In the genomic region with DNA sequence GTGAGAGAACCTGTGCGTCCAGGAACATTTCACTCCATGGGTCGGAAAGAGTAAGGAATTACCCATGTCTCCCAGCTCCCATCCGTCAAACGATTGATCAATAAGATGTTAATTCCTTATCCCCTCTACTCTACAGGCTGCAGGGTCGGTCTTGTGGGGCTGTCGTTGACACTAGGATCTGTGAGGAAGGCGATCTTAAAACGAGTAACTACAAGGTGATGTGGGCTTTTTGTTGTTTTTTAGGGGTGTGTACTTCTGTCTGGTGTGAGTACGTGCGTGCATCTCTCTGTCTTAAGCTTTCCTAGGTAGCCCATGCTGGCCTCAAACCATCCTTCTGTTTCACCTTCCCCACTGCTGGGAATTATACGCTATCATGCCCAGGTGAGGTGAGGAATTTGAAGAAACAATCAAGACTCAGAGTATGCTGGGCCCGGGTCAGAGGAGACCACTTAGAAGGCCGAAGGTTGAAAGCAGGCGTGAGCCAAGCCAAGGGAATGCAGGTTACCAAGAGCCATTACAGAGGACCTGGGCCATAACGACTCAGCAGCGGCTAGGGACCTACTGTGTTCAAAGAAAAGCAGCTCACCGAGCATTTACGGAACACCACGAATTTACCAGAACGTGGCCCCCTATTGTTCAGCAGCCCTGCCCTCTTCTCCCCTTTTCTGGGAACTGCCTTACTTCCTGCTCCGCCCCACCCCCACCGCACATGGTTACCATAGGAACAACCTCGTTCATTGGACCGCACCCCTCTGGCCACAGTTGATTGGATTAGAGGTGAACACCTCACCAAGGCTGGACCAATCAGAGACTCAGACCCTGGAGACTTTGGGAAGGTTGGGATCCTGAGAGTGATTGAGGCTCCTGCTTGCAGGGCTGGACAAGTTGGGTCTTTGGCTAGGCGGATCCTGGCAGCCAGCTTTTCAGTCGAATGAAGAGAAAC, we compare ENCODE assay signal across 9 mouse cellular contexts. TPM values are rescaled to one million over a fixed set of nuclear protein-coding genes. Genes with fewer than 3 reads are reported as not detected.
DNase-seq lines count a peak whose midpoint lies in the region; ATAC-seq and TF ChIP-seq lines count a peak whose summit lies in the region.
"Had no signal": no experiment of that assay in that cellular context is flagged by ENCODE, and none has a peak within 500 bp of the region (broad histone marks: within the 10 kb centered on the region; RNA-seq: fewer than 3 reads in every experiment).

No protein-coding gene starts in this region.

- 35% methylated on average over 26 of the region's 26 CpGs for WGBS in embryonic facial prominence, embryonic 13.5 days
- 24% methylated on average over 26 of the region's 26 CpGs for WGBS in neural tube, embryonic 15.5 days

- peak overlapping the region; percentile 66 for H3K9ac ChIP-seq in ES-E14 (ENCODE audit: insufficient read depth, low read depth, low read length, poor library complexity, severe bottlenecking)
- no peak overlapping the region for H3K9ac ChIP-seq in embryonic facial prominence, embryonic 13.5 days
- H3K9ac ChIP-seq in neural tube, embryonic 15.5 days (replicated peaks): peak overlapping the region; percentile 18; the same call in 1 of the 2 replicates

- H3K36me3 ChIP-seq in ES-E14 (ENCODE audit: control insufficient read depth, insufficient read depth, low read length, poor library complexity, severe bottlenecking): no peaks in the 10 kb centered on the region; the same call in 1 of the 2 replicates
- no peaks in the 10 kb centered on the region for H3K36me3 ChIP-seq in embryonic facial prominence, embryonic 13.5 days
- H3K36me3 ChIP-seq in neural tube, embryonic 15.5 days: no peaks in the 10 kb centered on the region

- no peaks in the 10 kb centered on the region for H3K9me3 ChIP-seq in ES-E14 (ENCODE audit: control insufficient read depth, insufficient read depth, low read depth, low read length)
- H3K9me3 ChIP-seq in embryonic facial prominence, embryonic 13.5 days: no peaks in the 10 kb centered on the region
- no peaks in the 10 kb centered on the region for H3K9me3 ChIP-seq in neural tube, embryonic 15.5 days (replicated peaks)

- in situ Hi-C loops in ES-E14 (cut with MboI; ENCODE audit: low sequenced_read_pairs in 2 of 2, unreplicated experiment in 2 of 2): loop anchor here (10.0 to 25.0 kb wide), 2 partner anchors 218 to 225 kb away; no protein-coding TSS in a partner anchor

- ATAC-seq in embryonic facial prominence, embryonic 13.5 days (ENCODE audit: insufficient number of reproducible peaks, insufficient read depth, low FRiP score, low TSS enrichment, low read depth): peak; percentile 93
- peak; percentile 98 for ATAC-seq in neural tube, embryonic 15.5 days (ENCODE audit: low FRiP score)

- peak overlapping the region; percentile 98 for H3K27ac ChIP-seq in ES-E14 (ENCODE audit: insufficient read depth, low read depth, low read length, poor library complexity, severe bottlenecking)
- peak overlapping the region; percentile 76 for H3K27ac ChIP-seq in embryonic facial prominence, embryonic 13.5 days
- peak overlapping the region; percentile 90 for H3K27ac ChIP-seq in neural tube, embryonic 15.5 days (replicated peaks)
- H3K27ac ChIP-seq: macrophage had no signal

- H3K4me3 ChIP-seq in ES-E14 (ENCODE audit: insufficient read depth in 1 of 2, low read depth in 1 of 2, low read length in 2 of 2, poor library complexity in 1 of 2, severe bottlenecking in 1 of 2): peak overlapping the region; percentile 38 to 41
- H3K4me3 ChIP-seq in embryonic facial prominence, embryonic 13.5 days: peak overlapping the region; percentile 18
- H3K4me3 ChIP-seq in neural tube, embryonic 15.5 days (replicated peaks): peak overlapping the region; percentile 20

- peaks cover 14 to 22% of the 10 kb centered on the region in 2 experiments for H3K4me1 ChIP-seq in ES-E14 (ENCODE audit: control insufficient read depth in 2 of 2, insufficient read depth in 2 of 2, low read length in 2 of 2, poor library complexity in 1 of 2)
- peaks cover 23% of the 10 kb centered on the region for H3K4me1 ChIP-seq in embryonic facial prominence, embryonic 13.5 days
- peaks cover 24% of the 10 kb centered on the region for H3K4me1 ChIP-seq in neural tube, embryonic 15.5 days

- H3K27me3 ChIP-seq in embryonic facial prominence, embryonic 13.5 days: no peaks in the 10 kb centered on the region
- H3K27me3 ChIP-seq in neural tube, embryonic 15.5 days (replicated peaks): no peaks in the 10 kb centered on the region

- peak overlapping the region; percentile 53 for H3K4me2 ChIP-seq in embryonic facial prominence, embryonic 13.5 days
- H3K4me2 ChIP-seq in neural tube, embryonic 15.5 days: peak overlapping the region; percentile 57

- DNase-seq in ES-E14 (ENCODE audit: low read depth, low spot score): peak; percentile 99
- peak; percentile 92 for DNase-seq in brain, adult 2 months (ENCODE audit: low read depth, low spot score)
- peak; percentile 59 for DNase-seq in heart, postnatal 4 days
- DNase-seq in layer of hippocampus, adult 18-20 months (ENCODE audit: low spot score in 2 of 2): peak; percentile 63 to 82
- peak; percentile 75 to 86 for DNase-seq in lung, adult 18-20 months
- DNase-seq in thymus, postnatal 36 days: peak; percentile 43 to 57

TF ChIP-seq in ES-E14, 5 proteins besides CTCF, POLR2A, EP300 and RAD21:
- peak; percentile 38; the same call in 1 of the 2 replicates for TF ChIP-seq CHD2 (IDR thresholded peaks at IDR 0.05; ENCODE audit: low read depth, low read length)
- no peak for TF ChIP-seq ZC3H11A (IDR thresholded peaks at IDR 0.05; ENCODE audit: borderline replicate concordance, low read depth, low read length)

RNA-seq across cellular contexts. Expression of a gene that starts 13.3 kb away (rescaled TPM):
- 4.0 and 8.8 TPM in 2 replicates for total RNA-seq in ES-E14 (2012; rRNA removed)
- polyA plus RNA-seq in embryonic facial prominence, embryonic 13.5 days (2015; fragmentation: Nextera tagmentation; extraction: Ambion mirVana): 25.5 and 25.7 TPM in 2 replicates
- total RNA-seq in heart, postnatal 4 days (2021): 10 to 100 TPM in 1 of 2 experiments, 1 to 10 TPM in 1; 8.2 to 11.4 TPM
- total RNA-seq in layer of hippocampus, adult 18-20 months (2021): 10 to 100 TPM; 23.5 to 26.6 TPM
- polyA plus RNA-seq in neural tube, embryonic 15.5 days (2015; fragmentation: Nextera tagmentation; extraction: Ambion mirVana): 62.5 and 76.5 TPM in 2 replicates

RNA-seq across cellular contexts. Expression of a gene that starts 13.4 kb away (rescaled TPM):
- total RNA-seq in ES-E14 (2012; rRNA removed): 2.9 and 4.0 TPM in 2 replicates
- polyA plus RNA-seq in embryonic facial prominence, embryonic 13.5 days (2015; fragmentation: Nextera tagmentation; extraction: Ambion mirVana): 9.7 and 10.9 TPM in 2 replicates
- 1 to 10 TPM; 5.7 to 6.0 TPM for total RNA-seq in heart, postnatal 4 days (2021)
- 1 to 10 TPM; 4.9 to 5.1 TPM for total RNA-seq in layer of hippocampus, adult 18-20 months (2021)
- 11.7 and 11.9 TPM in 2 replicates for polyA plus RNA-seq in neural tube, embryonic 15.5 days (2015; fragmentation: Nextera tagmentation; extraction: Ambion mirVana)

RNA-seq across cellular contexts. Expression of a gene that starts 25.4 kb away (rescaled TPM):
- 33.1 and 40.6 TPM in 2 replicates for total RNA-seq in ES-E14 (2012; rRNA removed)
- polyA plus RNA-seq in embryonic facial prominence, embryonic 13.5 days (2015; fragmentation: Nextera tagmentation; extraction: Ambion mirVana): 10.4 and 10.8 TPM in 2 replicates
- total RNA-seq in heart, postnatal 4 days (2021): 1 to 10 TPM; 7.5 to 7.9 TPM
- total RNA-seq in layer of hippocampus, adult 18-20 months (2021): 10 to 100 TPM; 69.2 to 70.5 TPM
- 42.7 TPM in 2 replicates for polyA plus RNA-seq in neural tube, embryonic 15.5 days (2015; fragmentation: Nextera tagmentation; extraction: Ambion mirVana)

RNA-seq across cellular contexts. Expression of a gene that starts 27.4 kb away (rescaled TPM):
- total RNA-seq in ES-E14 (2012; rRNA removed): not detected in 2 replicates
- polyA plus RNA-seq in embryonic facial prominence, embryonic 13.5 days (2015; fragmentation: Nextera tagmentation; extraction: Ambion mirVana): not detected in 2 replicates
- not detected for total RNA-seq in heart, postnatal 4 days (2021)
- total RNA-seq in layer of hippocampus, adult 18-20 months (2021): not detected
- not detected in 2 replicates for polyA plus RNA-seq in neural tube, embryonic 15.5 days (2015; fragmentation: Nextera tagmentation; extraction: Ambion mirVana)
- polyA plus RNA-seq: macrophage had no signal

RNA-seq across cellular contexts. Expression of a gene that starts 27.5 kb away (rescaled TPM):
- total RNA-seq in ES-E14 (2012; rRNA removed): 31.8 and 34.2 TPM in 2 replicates
- 36.0 and 38.9 TPM in 2 replicates for polyA plus RNA-seq in embryonic facial prominence, embryonic 13.5 days (2015; fragmentation: Nextera tagmentation; extraction: Ambion mirVana)
- total RNA-seq in heart, postnatal 4 days (2021): 10 to 100 TPM; 13.0 to 13.5 TPM
- 10 to 100 TPM; 14.2 to 14.6 TPM for total RNA-seq in layer of hippocampus, adult 18-20 months (2021)
- polyA plus RNA-seq in neural tube, embryonic 15.5 days (2015; fragmentation: Nextera tagmentation; extraction: Ambion mirVana): 47.4 and 47.9 TPM in 2 replicates

Comparison
In these comparisons a context has a peak if more than half of its experiments do, and no peak if none do; other contexts are left out.
1. Peak in every context shown above with its lines: DNase-seq, ATAC-seq, H3K4me3 ChIP-seq and H3K27ac ChIP-seq.